Mouse (Mus musculus) heart, postnatal 4 days (tissue): ENCODE data around the gene Meltf. TPM values are rescaled to one million over a fixed set of nuclear protein-coding genes. Genes with fewer than 3 reads are reported as not detected.

Experiments
- DNase-seq: peaks from one replicate; pipeline ENCODE4 v3.0.0; 2021
- total RNA-seq, 2 experiments: library from RNA; stranded (reverse); gene quantifications; 2 replicates each; pipeline ENCODE4 v1.2.3; 2021

The Meltf gene
- total RNA-seq, 2 experiments from 2014 or later = 0.07 TPM; not detected in 1

- DNase-seq = no peak
These were observed 15.0 kb downstream of the Meltf start for GRCm38 (mm10) chr16:31893396-31894141.

- DNase-seq = peak; percentile 52
These were observed 18.6 kb downstream of the Meltf start for GRCm38 (mm10) chr16:31896971-31897774.

- no peak for DNase-seq
These were observed 20.1 kb downstream of the Meltf start for GRCm38 (mm10) chr16:31898546-31899326.

GRCm38 (mm10) chr16:31901886-31902285 lies 23.3 kb downstream of the Meltf start:
- DNase-seq = no peak

- DNase-seq = no peak
These were observed 24.6 kb downstream of the Meltf start for GRCm38 (mm10) chr16:31903239-31903638.

- no peak for DNase-seq
These were observed 26.7 kb downstream of the Meltf start for GRCm38 (mm10) chr16:31905331-31905730.

- DNase-seq = no peak
These were observed 27.5 kb downstream of the Meltf start for GRCm38 (mm10) chr16:31905891-31906825.

- peak; percentile 54 for DNase-seq
These were observed 28.3 kb downstream of the Meltf start for GRCm38 (mm10) chr16:31906896-31907295.

GRCm38 (mm10) chr16:31908959-31909358 lies 30.3 kb downstream of the Meltf start:
- DNase-seq = no peak

GRCm38 (mm10) chr16:31910281-31910847 lies 31.8 kb downstream of the Meltf start:
- no peak for DNase-seq

- no peak for DNase-seq
These were observed 39.2 kb downstream of the Meltf start for GRCm38 (mm10) chr16:31917776-31918175.

GRCm38 (mm10) chr16:31918248-31918724 lies 39.7 kb downstream of the Meltf start:
- peak; percentile 82 for DNase-seq

- DNase-seq = no peak
These were observed 45.8 kb downstream of the Meltf start for GRCm38 (mm10) chr16:31924368-31924767.

GRCm38 (mm10) chr16:31926091-31926490 lies 47.5 kb downstream of the Meltf start:
- DNase-seq = no peak

GRCm38 (mm10) chr16:31926547-31927182 lies 48.1 kb downstream of the Meltf start:
- no peak for DNase-seq

GRCm38 (mm10) chr16:31927412-31927811 lies 48.8 kb downstream of the Meltf start:
- DNase-seq = no peak

GRCm38 (mm10) chr16:31931330-31931729 lies 52.7 kb downstream of the Meltf start:
- no peak for DNase-seq

GRCm38 (mm10) chr16:31932255-31932654 lies 53.6 kb downstream of the Meltf start:
- DNase-seq = no peak

- DNase-seq = peak; percentile 92
These were observed 54.5 kb downstream of the Meltf start for GRCm38 (mm10) chr16:31932840-31933697.
